Mouse (Mus musculus) hindbrain, embryonic 12.5 days (tissue): ENCODE results near the gene Nxpe4. TPM values are rescaled to one million over a fixed set of nuclear protein-coding genes. Genes with fewer than 3 reads are reported as not detected.
"Not testable (repeated sequence)": the region's sequence is repeated elsewhere in the genome, so short reads cannot be mapped to it uniquely, and the experiment has no call there.

Source experiments
- ATAC-seq: fragments of 200-750 bp; cut with Nextera tagmentation; 2 replicates; pipeline ENCODE4 v1.8.0; 2017; ENCODE audit warnings: moderate TSS enrichment; ENCODE audit not compliant: low FRiP score
- H3K27ac ChIP-seq: fragments of 300-500 bp; sonication (generic); 2 replicates; pipeline ENCODE4 v1.5.1; 2016; ENCODE audit warnings: mild to moderate bottlenecking
- H3K27me3 ChIP-seq: fragments of 300-500 bp; sonication (generic); 2 replicates; pipeline ENCODE4 v1.6.1; 2016; ENCODE audit warnings: mild to moderate bottlenecking
- H3K36me3 ChIP-seq: fragments of 300-500 bp; sonication (generic); 2 replicates; pipeline ENCODE4 v1.6.1; 2016; ENCODE audit warnings: mild to moderate bottlenecking
- H3K4me1 ChIP-seq: fragments of 300-500 bp; sonication (generic); 2 replicates; pipeline ENCODE4 v1.6.1; 2016
- H3K4me2 ChIP-seq: fragments of 300-500 bp; sonication (generic); replicated peaks from 2 replicates; pipeline ENCODE4 v1.6.1; 2016; ENCODE audit warnings: mild to moderate bottlenecking
- H3K4me3 ChIP-seq: fragments of 300-500 bp; sonication (generic); 2 replicates; pipeline ENCODE4 v1.5.1; 2016; ENCODE audit warnings: mild to moderate bottlenecking
- H3K9ac ChIP-seq: fragments of 300-500 bp; sonication (generic); 2 replicates; pipeline ENCODE4 v1.6.1; 2016; ENCODE audit warnings: mild to moderate bottlenecking, moderate library complexity
- H3K9me3 ChIP-seq: fragments of 300-500 bp; sonication (generic); replicated peaks from 2 replicates; pipeline ENCODE4 v1.6.1; 2016; ENCODE audit warnings: mild to moderate bottlenecking
- WGBS: fragments of 180-500 bp; shearing (Covaris S2); methylation state at CpG from one replicate; pipeline ENCODE4 v1.1.7; 2016; 5-methylcytosine and 5-hydroxymethylcytosine counted together
- polyA plus RNA-seq: library from polyadenylated mRNA; unstranded; fragments of >200 nt; fragmentation: Nextera tagmentation; extraction: Ambion mirVana; gene quantifications from 2 replicates; pipeline ENCODE4 v1.2.1, GENCODE M21; 2016

Nxpe4 gene
- polyA plus RNA-seq: 7.7 and 8.1 TPM in 2 replicates

DNA sequence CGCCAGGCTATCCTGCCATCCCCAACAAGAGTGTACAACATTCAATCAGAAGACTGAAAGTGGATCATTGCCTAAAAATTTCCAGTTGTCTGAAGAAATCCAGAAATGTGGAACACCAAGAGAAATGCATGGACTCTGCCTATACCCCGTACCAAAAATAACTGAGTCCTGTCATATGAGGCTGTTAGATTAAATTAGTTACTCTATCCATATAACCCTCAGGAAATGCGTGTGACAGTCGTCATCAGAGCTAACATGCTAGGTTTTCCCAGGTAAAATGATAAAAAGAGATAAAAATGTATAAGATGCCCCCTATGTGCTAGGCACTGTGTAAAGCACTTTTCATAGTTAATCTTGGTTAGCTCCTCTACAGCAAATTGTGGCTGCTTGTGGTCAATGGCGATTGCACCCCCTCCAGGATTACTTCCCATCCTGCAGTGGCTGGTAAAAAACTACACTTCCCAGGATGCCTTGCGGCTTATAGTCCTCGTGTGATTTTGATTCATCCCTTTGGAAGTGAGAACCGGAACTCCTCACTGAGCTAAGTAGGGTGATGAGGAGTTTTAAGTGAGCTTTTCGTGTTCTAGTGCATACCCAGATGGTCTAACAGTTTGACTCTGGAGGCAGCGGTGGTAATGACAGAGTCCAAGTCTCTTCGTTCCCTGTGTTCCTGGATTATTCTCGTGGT lies at the start of gene Nxpe4:
Nxpe4 (plus strand) TSS at position 519 of the 688 bp plus-strand sequence.
- Histone ChIP-seq H3K27me3 (no peaks in the 10 kb centered on the region), H3K27ac (no peak within 1 kb of the TSS), H3K4me2 (peak within 1 kb of the TSS; percentile 50), H3K9ac (peak within 1 kb of the TSS; percentile 46; the same call in 1 of the 2 replicates), H3K9me3 (no peaks in the 10 kb centered on the region), H3K4me3 (peak within 1 kb of the TSS; percentile 45), H3K4me1 (peaks cover 11% of the 10 kb centered on the region), H3K36me3 (no peaks in the 10 kb centered on the region)
- peak; percentile 69; the same call in 1 of the 2 replicates for ATAC-seq
- 34% methylated on average over 12 of the region's 12 CpGs for WGBS

DNA sequence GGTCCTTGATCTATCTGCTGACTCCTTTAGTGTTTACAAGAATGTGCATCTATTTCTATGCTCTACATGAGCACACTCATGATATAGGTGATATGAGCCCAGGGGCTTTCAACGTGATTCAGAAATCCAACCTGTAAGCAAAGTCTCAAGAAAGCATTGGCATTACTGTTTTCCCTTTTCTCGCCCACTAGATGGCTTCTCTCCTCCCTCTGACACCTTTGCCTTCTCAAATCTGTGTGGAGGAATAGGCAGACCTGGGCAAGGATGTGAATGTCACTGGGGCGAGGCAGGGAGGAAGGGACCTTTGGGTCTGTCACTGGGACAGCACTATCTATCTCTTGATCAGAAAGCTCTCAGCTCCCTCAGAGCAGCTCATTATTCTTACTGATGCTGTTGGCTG lies 35.0 kb upstream of the Nxpe4 start:
- peaks cover 3% of the 10 kb centered on the region; the same call in 1 of the 2 replicates for H3K27me3 ChIP-seq
- no peaks in the 10 kb centered on the region for H3K9me3 ChIP-seq
- H3K36me3 ChIP-seq: no peaks in the 10 kb centered on the region
- no peak overlapping the region for H3K4me2 ChIP-seq
- no peak overlapping the region for H3K4me3 ChIP-seq
- no peak overlapping the region for H3K9ac ChIP-seq
- H3K4me1 ChIP-seq: no peaks in the 10 kb centered on the region
- no peak overlapping the region for H3K27ac ChIP-seq
- ATAC-seq: no peak
- whole genome bisulfite sequencing: 49% methylated on average over 3 of the region's 3 CpGs

DNA sequence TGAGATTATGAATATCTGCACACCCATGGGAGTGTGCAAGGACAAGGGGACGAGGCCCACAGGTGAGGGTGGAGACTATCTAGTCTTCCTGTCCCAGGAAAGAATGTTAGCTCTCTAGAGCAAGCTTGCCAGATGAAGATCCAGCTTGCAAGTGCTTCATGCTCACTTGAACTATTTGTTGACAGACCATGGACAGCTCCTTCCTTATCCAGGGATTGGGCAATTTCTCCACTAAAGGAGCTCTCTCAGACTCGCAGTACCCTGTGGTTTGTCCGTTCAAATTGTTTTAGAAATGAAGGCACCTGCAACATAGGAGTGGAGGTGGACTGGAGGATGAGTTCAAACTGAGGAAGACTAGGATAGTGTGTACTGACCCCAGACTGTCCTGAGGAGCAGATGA lies 24.3 kb upstream of the Nxpe4 start:
- H3K4me1 ChIP-seq: peaks cover 6% of the 10 kb centered on the region; the same call in 1 of the 2 replicates
- H3K4me3 ChIP-seq: no peak overlapping the region
- no peak overlapping the region for H3K27ac ChIP-seq
- H3K9me3 ChIP-seq: no peaks in the 10 kb centered on the region
- no peaks in the 10 kb centered on the region for H3K36me3 ChIP-seq
- no peak overlapping the region for H3K4me2 ChIP-seq
- WGBS: 52% methylated on average over 3 of the region's 3 CpGs
- no peak overlapping the region for H3K9ac ChIP-seq
- no peak for ATAC-seq
- peaks cover 28% of the 10 kb centered on the region for H3K27me3 ChIP-seq

DNA sequence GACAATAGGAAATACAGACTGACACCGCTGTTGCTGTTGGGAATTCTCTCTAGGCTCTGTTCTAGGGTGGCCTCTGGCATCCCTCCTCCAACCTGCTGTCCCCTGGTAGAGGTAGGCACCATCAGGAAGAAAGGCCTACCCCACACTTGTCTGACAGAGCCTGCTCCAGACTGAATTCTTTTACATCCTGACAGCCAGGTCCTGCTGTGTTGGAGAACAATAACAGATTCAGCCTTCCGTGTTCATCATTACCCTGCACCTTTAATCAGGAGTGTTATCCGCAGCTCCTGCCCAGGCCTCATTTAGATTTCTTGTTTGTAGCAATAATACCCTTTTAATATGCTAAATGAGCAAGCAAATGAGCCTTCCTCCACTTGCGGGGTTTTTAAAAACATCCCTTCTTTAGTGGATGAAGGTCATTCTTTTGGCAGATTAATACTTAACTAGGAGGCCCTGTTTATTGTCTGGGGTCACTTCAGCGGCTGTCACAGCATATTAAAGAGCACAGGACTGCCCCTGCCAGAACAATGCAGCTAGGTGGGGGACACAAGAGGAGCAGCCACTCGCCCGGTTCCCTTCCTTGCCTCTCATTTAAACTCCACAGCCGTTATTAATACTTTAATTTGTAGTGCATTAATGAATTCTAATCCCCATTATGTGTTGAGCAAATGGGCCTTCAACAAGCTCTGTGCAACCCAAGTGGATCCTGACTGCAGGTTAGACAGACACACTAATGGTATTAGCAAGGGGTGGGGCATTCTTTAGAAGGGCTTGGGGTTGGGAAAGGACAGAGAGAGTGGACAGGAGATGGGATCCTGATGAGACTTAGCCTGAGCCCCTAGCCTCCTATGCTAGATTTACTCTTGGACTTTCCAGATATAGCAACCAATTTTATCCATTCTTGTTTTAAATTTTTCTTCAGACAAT lies 21.1 kb upstream of the Nxpe4 start:
- no peaks in the 10 kb centered on the region for H3K9me3 ChIP-seq
- peak overlapping the region; percentile 18 for H3K27ac ChIP-seq
- WGBS: 15% methylated on average over 8 of the region's 8 CpGs
- H3K4me1 ChIP-seq: peaks cover 6% of the 10 kb centered on the region; the same call in 1 of the 2 replicates
- no peaks in the 10 kb centered on the region for H3K36me3 ChIP-seq
- peaks cover 28% of the 10 kb centered on the region for H3K27me3 ChIP-seq
- no peak overlapping the region for H3K9ac ChIP-seq
- H3K4me2 ChIP-seq: no peak overlapping the region
- no peak overlapping the region for H3K4me3 ChIP-seq
- ATAC-seq: no peak

DNA sequence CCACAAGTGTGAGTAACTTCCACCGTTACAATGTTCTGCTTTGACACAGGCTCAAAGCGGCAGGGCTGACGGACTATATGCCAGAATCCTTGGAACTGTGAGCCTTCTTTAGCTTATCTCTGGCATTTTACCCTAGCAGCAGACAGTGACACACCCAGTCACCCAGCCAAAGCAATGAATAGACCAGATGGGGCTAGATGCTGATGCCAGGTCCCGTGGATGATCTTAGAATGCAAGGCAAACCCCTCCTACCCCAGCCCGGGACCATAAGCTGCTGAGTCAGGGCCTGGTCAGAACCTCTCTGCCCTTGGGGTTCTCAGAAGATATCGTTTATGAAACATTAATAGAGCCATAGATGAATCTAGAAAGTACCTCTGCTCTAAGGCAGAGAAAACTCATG lies 19.2 kb upstream of the Nxpe4 start:
- Histone ChIP-seq H3K9me3 (no peaks in the 10 kb centered on the region), H3K27me3 (peaks cover 23% of the 10 kb centered on the region; the same call in 1 of the 2 replicates), H3K4me3 (no peak overlapping the region), H3K4me1 (peaks cover 6% of the 10 kb centered on the region; the same call in 1 of the 2 replicates), H3K9ac (no peak overlapping the region), H3K27ac (no peak overlapping the region), H3K4me2 (no peak overlapping the region), H3K36me3 (no peaks in the 10 kb centered on the region)
- ATAC-seq: no peak
- WGBS: 75% methylated on average over 6 of the region's 6 CpGs

DNA sequence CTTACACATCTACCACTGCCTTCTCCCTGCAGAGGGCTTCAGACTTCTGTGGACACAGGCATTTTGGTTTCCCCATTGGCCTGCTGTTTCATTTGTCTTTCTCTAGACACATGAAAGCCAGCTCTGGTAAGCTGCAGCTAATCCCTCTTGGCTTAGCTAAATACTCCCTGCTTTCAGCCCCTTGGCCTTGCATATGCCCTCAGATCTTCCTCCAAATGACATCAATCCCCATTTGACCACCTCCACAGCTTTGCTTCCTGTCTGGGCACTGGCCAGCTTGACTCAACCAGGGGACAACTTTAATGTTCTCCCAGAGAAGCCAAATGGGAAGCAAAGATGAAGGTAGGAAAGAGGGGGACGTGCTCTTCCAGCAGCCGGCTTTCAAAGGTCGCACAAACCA lies 15.1 kb upstream of the Nxpe4 start:
- no peak overlapping the region for H3K27ac ChIP-seq
- peaks cover 8% of the 10 kb centered on the region; the same call in 1 of the 2 replicates for H3K27me3 ChIP-seq
- no peak overlapping the region for H3K9ac ChIP-seq
- no peaks in the 10 kb centered on the region for H3K9me3 ChIP-seq
- no peaks in the 10 kb centered on the region for H3K36me3 ChIP-seq
- no peak overlapping the region for H3K4me2 ChIP-seq
- no peaks in the 10 kb centered on the region for H3K4me1 ChIP-seq
- H3K4me3 ChIP-seq: no peak overlapping the region
- no peak for ATAC-seq
- 93% methylated on average over 3 of the region's 3 CpGs for WGBS

DNA sequence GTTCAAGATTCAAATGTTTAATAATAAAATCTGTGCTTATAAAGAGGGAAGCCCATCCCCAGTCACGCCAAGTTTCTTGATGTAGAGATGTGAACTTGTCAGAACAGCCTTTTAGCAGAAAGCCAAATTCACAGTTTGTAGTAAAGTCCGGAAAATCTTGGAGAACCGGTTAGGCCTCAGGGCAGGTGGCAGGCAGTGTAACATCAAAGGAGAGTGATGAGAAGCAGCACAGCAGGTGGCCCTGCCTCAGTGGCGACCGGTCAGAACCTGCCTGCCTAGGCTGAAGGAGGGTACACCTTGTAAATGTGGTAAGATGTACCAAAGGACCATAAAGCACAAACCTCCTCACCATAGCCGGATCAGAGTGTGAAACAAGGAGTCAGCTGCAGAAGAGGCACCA lies 4.7 kb downstream of the Nxpe4 start:
- not testable (repeated sequence) for H3K27ac ChIP-seq, H3K9ac ChIP-seq, H3K27me3 ChIP-seq, H3K36me3 ChIP-seq, H3K9me3 ChIP-seq, H3K4me3 ChIP-seq, H3K4me2 ChIP-seq, ATAC-seq
- H3K4me1 ChIP-seq: peaks cover 11% of the 10 kb centered on the region
- WGBS: 64% methylated on average over 6 of the region's 6 CpGs

DNA sequence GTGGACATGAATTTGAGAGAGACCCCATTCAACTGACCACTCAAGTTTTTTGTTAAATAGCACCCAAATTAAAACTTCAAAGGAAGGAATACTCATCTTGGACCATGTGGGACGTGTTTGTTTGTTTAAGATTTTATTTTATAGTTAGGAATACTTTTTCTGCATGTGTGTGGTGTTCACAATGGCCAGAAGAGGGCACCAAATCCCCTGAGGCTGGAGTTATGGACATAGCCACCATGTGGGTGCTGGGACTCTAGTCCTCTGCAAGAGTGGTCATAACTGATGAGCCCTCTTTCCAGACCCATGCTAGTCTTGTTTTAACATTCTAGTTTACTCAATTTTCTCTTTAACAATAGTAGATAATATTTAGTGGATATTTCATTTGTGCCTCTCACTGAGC lies 14.9 kb downstream of the Nxpe4 start:
- Histone ChIP-seq H3K4me2 (no peak overlapping the region), H3K4me3 (no peak overlapping the region), H3K4me1 (no peaks in the 10 kb centered on the region), H3K9me3 (no peaks in the 10 kb centered on the region), H3K36me3 (no peaks in the 10 kb centered on the region), H3K9ac (no peak overlapping the region), H3K27me3 (no peaks in the 10 kb centered on the region), H3K27ac (no peak overlapping the region)
- WGBS: 51% methylated on average over 1 of the region's 1 CpGs
- ATAC-seq: no peak

DNA sequence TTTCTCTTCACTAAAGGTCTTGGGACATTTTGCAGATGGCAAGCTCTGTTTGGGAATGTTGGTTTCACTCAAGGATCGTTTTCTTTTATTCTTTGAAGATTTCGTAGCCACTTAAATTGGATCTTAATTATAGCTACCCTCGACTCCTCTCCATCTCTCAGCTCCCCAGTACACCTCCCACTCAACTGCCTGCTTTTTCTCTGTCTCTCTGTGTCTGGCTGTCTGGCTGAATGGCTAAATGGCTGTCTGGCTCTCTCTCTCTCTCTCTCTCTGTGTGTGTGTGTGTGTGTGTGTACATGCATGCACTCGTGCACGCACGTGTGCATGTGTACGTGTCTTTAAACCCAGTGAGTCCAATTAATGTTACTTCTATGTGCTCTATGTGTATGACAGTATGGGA lies 19.5 kb downstream of the Nxpe4 start:
- 96% methylated on average over 7 of the region's 7 CpGs for WGBS
- Histone ChIP-seq H3K4me2 (no peak overlapping the region), H3K27me3 (no peaks in the 10 kb centered on the region), H3K27ac (no peak overlapping the region), H3K36me3 (no peaks in the 10 kb centered on the region), H3K9ac (no peak overlapping the region), H3K4me1 (peaks cover 23% of the 10 kb centered on the region), H3K9me3 (no peaks in the 10 kb centered on the region), H3K4me3 (no peak overlapping the region)
- no peak for ATAC-seq

DNA sequence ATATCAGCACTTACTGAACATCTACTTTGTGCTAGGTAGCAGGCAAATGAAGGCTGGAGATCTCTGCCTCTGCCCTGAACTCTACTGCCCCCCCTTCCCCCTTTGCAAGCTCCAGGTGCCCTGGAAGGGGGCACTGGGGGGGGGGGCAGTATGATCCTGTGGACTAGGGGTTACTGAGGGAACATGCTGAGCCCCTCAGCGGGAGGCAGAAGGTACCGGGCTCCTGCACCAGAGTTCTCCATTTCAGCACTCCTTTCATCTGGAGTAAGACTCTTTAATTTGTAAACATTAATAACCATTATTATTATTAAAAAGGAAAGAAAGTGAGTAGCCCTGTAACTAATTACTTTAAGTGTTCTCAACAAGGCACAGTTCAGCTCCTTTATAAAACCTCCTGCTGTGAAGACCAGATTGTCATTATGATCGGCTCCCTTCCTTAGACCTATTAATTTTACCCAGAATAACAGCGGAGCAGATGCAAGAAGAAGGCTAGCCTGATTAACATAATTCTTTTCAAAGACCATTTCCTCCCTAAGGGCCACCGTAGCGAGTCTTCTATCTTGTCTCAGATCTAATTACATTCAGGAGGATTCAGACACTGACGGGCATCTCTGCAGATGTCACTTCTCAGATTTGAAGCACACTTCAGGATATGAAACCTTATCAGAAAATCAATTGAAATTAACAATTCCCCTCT lies 21.0 kb downstream of the Nxpe4 start:
- Histone ChIP-seq H3K9ac (no peak overlapping the region), H3K27ac (peak overlapping the region; percentile 44), H3K27me3 (no peaks in the 10 kb centered on the region), H3K36me3 (no peaks in the 10 kb centered on the region), H3K4me1 (peaks cover 23% of the 10 kb centered on the region), H3K4me2 (no peak overlapping the region), H3K4me3 (no peak overlapping the region), H3K9me3 (no peaks in the 10 kb centered on the region)
- peak; percentile 77; the same call in 1 of the 2 replicates for ATAC-seq
- WGBS: 17% methylated on average over 7 of the region's 7 CpGs

DNA sequence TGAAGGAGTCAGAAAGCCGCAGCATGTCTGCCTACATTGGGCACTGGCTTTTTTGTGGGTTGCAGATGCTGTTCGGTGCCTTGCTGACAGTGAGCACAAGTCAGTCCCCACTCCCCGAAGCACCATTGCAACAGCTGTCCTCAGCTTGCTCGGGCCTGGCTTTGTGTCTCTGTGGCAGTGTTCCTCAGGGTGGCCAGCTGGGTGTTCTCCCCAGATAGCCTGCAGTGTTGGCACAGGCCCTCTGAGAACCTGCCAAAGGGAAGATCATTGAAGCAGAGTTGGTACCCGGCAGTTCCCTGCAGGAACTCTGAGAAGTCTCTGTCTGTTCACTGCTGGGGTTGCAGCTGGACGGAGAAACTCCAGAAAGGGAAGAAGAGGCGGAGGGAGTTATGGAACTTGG lies 22.5 kb downstream of the Nxpe4 start:
- peak overlapping the region; percentile 44 for H3K27ac ChIP-seq
- H3K27me3 ChIP-seq: no peaks in the 10 kb centered on the region
- ATAC-seq: no peak
- no peak overlapping the region for H3K4me3 ChIP-seq
- H3K9ac ChIP-seq: no peak overlapping the region
- no peaks in the 10 kb centered on the region for H3K9me3 ChIP-seq
- 75% methylated on average over 7 of the region's 7 CpGs for WGBS
- H3K4me2 ChIP-seq: no peak overlapping the region
- no peaks in the 10 kb centered on the region for H3K36me3 ChIP-seq
- H3K4me1 ChIP-seq: peaks cover 23% of the 10 kb centered on the region

DNA sequence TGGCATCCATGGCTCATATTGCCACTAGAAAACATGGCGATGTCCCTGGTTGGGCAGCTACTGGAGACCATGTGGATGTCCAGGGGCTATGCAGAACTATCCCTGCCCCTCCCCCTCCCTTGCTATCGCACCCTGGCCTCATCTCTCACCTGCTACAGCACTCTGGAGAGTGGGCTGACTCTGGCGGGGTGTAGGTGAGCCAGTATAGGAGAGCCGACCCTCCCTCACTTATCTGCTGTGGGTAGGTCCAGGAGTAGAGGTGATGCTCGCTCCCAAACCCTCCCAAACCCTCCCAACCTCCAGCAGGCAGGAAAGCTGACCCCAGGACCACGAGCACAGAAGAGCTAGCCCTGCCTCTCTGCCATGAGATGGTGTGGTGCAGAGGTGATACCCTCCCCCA lies 27.0 kb downstream of the Nxpe4 start:
- no peaks in the 10 kb centered on the region for H3K27me3 ChIP-seq
- ATAC-seq: no peak
- H3K4me2 ChIP-seq: no peak overlapping the region
- H3K9me3 ChIP-seq: no peaks in the 10 kb centered on the region
- H3K4me1 ChIP-seq: peaks cover 11% of the 10 kb centered on the region
- WGBS: 81% methylated on average over 6 of the region's 6 CpGs
- H3K9ac ChIP-seq: no peak overlapping the region
- no peak overlapping the region for H3K4me3 ChIP-seq
- H3K27ac ChIP-seq: no peak overlapping the region
- no peaks in the 10 kb centered on the region for H3K36me3 ChIP-seq
